Mouse (Mus musculus): ENCODE measurements at regions not wholly inside any gene's neighbourhood (a gene's known extent, or its start where the extent isn't known, plus 50 kb on each side); places are given as distances from the start of the nearest gene placed in this dataset.

- no peak for DNase-seq (ENCODE audit: low read depth, low spot score)
These were observed 934.0 kb upstream of the Pcdh20 start for GRCm38 (mm10) chr14:89405011-89405712.

- no peak for DNase-seq (ENCODE audit: low read depth, low spot score)
These were observed 931.6 kb upstream of the Pcdh20 start for GRCm38 (mm10) chr14:89402568-89403339.

- DNase-seq (ENCODE audit: low read depth, low spot score), result no peak
These were observed 886.0 kb upstream of the Pcdh20 start for GRCm38 (mm10) chr14:89357050-89357749.

DNA sequence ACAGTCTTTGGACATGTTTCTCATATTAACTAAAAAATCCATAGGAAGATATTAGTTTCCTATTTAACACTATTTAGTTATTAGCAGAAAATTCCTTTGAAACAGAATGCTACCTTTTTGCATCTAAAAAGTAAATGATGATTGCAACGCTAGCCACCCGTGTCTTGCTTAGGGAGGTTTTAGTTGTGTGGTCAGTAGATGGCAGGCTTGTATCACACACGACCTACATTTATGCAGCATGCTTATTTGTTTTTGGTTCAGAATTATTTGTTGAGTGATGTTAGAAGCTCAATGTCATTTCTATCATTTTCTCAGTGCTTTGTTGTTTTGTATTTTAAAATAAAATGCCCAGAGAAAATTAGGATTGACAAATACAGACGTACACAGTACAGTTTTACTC is 876.8 kb upstream of the Pcdh20 start:
- DNase-seq (ENCODE audit: low read depth, low spot score), result peak; percentile 2

DNA sequence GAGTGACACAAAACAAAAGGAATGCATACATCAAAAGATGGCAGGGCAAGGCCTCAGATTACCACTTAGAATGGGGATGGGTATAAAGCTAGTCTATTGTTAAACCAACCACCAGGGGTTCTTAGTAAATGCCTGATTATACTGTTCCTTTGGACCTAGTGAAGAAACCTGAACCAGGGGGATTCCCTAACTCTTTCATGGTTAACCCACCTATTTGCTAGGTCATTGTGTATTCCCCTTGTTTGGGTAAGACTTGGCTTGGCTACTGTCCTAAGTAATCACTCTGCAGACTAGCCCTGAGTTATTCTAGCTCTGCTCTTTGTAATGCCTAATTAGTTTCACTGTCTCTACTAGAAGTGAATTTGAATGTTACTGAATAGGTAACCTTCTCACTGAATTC is 853.9 kb upstream of the Pcdh20 start:
- peak; percentile 81 for DNase-seq (ENCODE audit: low read depth, low spot score)

DNA sequence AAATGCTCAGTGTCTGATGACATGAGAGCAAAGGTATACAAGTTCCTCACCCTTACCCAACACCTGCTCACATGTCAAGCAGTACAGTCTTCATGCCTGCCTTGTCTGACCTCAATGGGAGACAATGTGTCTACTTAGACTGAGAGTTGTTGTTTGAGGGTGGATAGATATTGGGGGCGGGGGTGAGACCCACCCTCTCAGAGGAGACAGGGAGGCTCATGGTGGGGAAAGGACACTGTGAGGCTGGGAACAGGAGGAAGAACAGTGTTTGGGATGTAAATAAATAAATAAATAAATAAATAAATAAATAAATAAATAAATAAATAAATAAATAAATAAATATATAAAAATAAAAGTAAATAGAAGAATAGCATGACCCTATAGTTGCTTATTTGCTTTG is 837.3 kb upstream of the Pcdh20 start:
- DNase-seq (ENCODE audit: low read depth, low spot score), result no peak
